38 mouse cellular contexts compared by ENCODE assay signal in the genomic region with DNA sequence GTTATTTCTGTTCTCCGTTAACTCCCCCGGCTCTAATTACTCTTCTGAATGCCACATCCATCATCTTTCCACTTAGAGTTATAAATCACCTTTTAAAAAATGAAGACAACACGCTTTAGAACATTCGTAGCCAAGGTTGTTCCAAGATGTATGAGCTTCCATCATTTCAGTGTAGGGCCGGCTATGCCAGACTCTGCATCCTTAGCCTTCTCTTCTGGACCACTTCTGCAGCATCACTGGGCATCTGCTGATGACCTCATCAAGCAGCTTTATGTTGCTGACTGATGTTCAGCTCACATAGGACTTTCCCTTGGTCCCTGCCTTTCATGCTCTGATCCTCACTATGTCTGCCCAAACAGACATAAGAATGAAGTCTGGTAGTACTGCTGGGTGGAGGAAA. TPM values are rescaled to one million over a fixed set of nuclear protein-coding genes. Genes with fewer than 3 reads are reported as not detected.
"Had no signal": no experiment of that assay in that cellular context is flagged by ENCODE, and none has a peak within 500 bp of the region (broad histone marks: within the 10 kb centered on the region; RNA-seq: fewer than 3 reads in every experiment).

A gene (plus strand): TSS at position 301 of the 400 bp plus-strand sequence.

- H3K4me1 ChIP-seq: limb, embryonic 10.5 days; limb, embryonic 12.5 days; limb, embryonic 13.5 days; limb, embryonic 15.5 days; liver, embryonic 12.5 days; liver, embryonic 13.5 days; liver, embryonic 15.5 days; lung, embryonic 15.5 days; megakaryocyte, embryonic 14.5 days; midbrain, embryonic 10.5 days; midbrain, embryonic 12.5 days; midbrain, embryonic 13.5 days; midbrain, embryonic 15.5 days had no signal

- H3K36me3 ChIP-seq: limb, embryonic 10.5 days; limb, embryonic 12.5 days; limb, embryonic 13.5 days; limb, embryonic 15.5 days; liver, embryonic 12.5 days; liver, embryonic 13.5 days; liver, embryonic 15.5 days; lung, embryonic 15.5 days; midbrain, embryonic 10.5 days; midbrain, embryonic 12.5 days; midbrain, embryonic 13.5 days; midbrain, embryonic 15.5 days had no signal

- H3K27me3 ChIP-seq: limb, embryonic 12.5 days; limb, embryonic 13.5 days; limb, embryonic 15.5 days; liver, embryonic 12.5 days; liver, embryonic 13.5 days; liver, embryonic 15.5 days; lung, embryonic 15.5 days; megakaryocyte, embryonic 14.5 days; midbrain, embryonic 12.5 days; midbrain, embryonic 13.5 days; midbrain, embryonic 15.5 days had no signal

- DNase-seq: left cerebral cortex, postnatal 4 days; liver; liver, embryonic 13.5 days; liver, postnatal 0 days; lung, adult 18-20 months; lung, adult 2 months; lung, embryonic 14.5 days; lung, postnatal 10 days; lung, postnatal 14 days; lung, postnatal 36 days; lung, postnatal 4 days; midbrain, embryonic 14.5 days had no signal

- H3K4me3 ChIP-seq: left cerebral cortex, adult 2 months; limb, embryonic 10.5 days; limb, embryonic 12.5 days; limb, embryonic 13.5 days; limb, embryonic 15.5 days; liver, embryonic 12.5 days; liver, embryonic 13.5 days; liver, embryonic 15.5 days; lung, embryonic 15.5 days; megakaryocyte, embryonic 14.5 days; midbrain, embryonic 10.5 days; midbrain, embryonic 12.5 days; midbrain, embryonic 13.5 days; midbrain, embryonic 15.5 days; myocyte had no signal

- H3K27ac ChIP-seq: left cerebral cortex, adult 2 months; limb, embryonic 10.5 days; limb, embryonic 12.5 days; limb, embryonic 13.5 days; limb, embryonic 15.5 days; liver, embryonic 12.5 days; liver, embryonic 13.5 days; liver, embryonic 14.5 days; liver, embryonic 15.5 days; lung, embryonic 15.5 days; macrophage; midbrain, embryonic 10.5 days; midbrain, embryonic 12.5 days; midbrain, embryonic 13.5 days; midbrain, embryonic 15.5 days had no signal

RNA-seq across cellular contexts. Expression of the gene that starts here (rescaled TPM):
- polyA plus RNA-seq: limb, embryonic 10.5 days; limb, embryonic 11.5 days; limb, embryonic 12.5 days; limb, embryonic 13.5 days; limb, embryonic 14.5 days; limb, embryonic 15.5 days; liver, adult 2 months; liver, embryonic 11.5 days; liver, embryonic 12.5 days; liver, embryonic 13.5 days; liver, embryonic 14.5 days; liver, embryonic 15.5 days; liver, embryonic 16.5 days; liver, postnatal 0 days; lung, adult 2 months; lung, embryonic 14.5 days; lung, embryonic 15.5 days; lung, embryonic 16.5 days; lung, postnatal 0 days; macrophage; midbrain, embryonic 10.5 days; midbrain, embryonic 11.5 days; midbrain, embryonic 12.5 days; midbrain, embryonic 13.5 days; midbrain, embryonic 14.5 days; midbrain, embryonic 15.5 days; midbrain, embryonic 16.5 days; midbrain, postnatal 0 days; myocyte had no signal
